Mouse (Mus musculus): Measurements from ENCODE around the gene Cbfa2t2. TPM values are rescaled to one million over a fixed set of nuclear protein-coding genes. Genes with fewer than 3 reads are reported as not detected.

The Cbfa2t2 gene
- polyA plus RNA-seq, 1 experiment from 2014 or later: 30.8 TPM

- ATAC-seq (ENCODE audit: insufficient number of reproducible peaks, insufficient read depth, low FRiP score, low read depth): no peak
- Histone ChIP-seq H3K4me1 (ENCODE audit: control insufficient read depth in 2 of 2, insufficient read depth in 2 of 2, low read length in 2 of 2) (peaks cover 0 to 38% of the 10 kb centered on the region in 2 experiments; a peak in 3 of 4 replicates), H3K27ac (replicated peaks in 1 of 2; ENCODE audit: control insufficient read depth in 1 of 2, insufficient read depth in 1 of 2, low read depth in 2 of 2, low read length in 2 of 2) (peak overlapping the region; percentile 94 to 97), H3K9ac (ENCODE audit: low read length) (peak overlapping the region; percentile 98), H3K4me3 (ENCODE audit: control insufficient read depth in 1 of 2, insufficient read depth in 1 of 2, low read depth in 1 of 2, low read length in 2 of 2) (peak overlapping the region; percentile 65 to 99), H3K27me3 (ENCODE audit: control insufficient read depth, insufficient read depth, low read length) (no peaks in the 10 kb centered on the region), H3K4me2 (ENCODE audit: low read length) (peak overlapping the region; percentile 76), H3K9me3 (ENCODE audit: control insufficient read depth, low read length) (no peaks in the 10 kb centered on the region), H3K36me3 (ENCODE audit: control insufficient read depth, insufficient read depth, low read length) (no peaks in the 10 kb centered on the region)
- WGBS: 12% methylated on average over 7 of the region's 7 CpGs
These were observed 878 bp downstream of the Cbfa2t2 start for GRCm38 (mm10) chr2:154437191-154437527.

GRCm38 (mm10) chr2:154440453-154440852, 4.2 kb downstream of the Cbfa2t2 start:
- H3K4me3 ChIP-seq (ENCODE audit: control insufficient read depth in 1 of 2, insufficient read depth in 1 of 2, low read depth in 1 of 2, low read length in 2 of 2): no peak overlapping the region
- H3K36me3 ChIP-seq (ENCODE audit: control insufficient read depth, insufficient read depth, low read length): peaks cover 9% of the 10 kb centered on the region; the same call in 1 of the 2 replicates
- no peaks in the 10 kb centered on the region for H3K9me3 ChIP-seq (ENCODE audit: control insufficient read depth, low read length)
- H3K4me2 ChIP-seq (ENCODE audit: low read length): peak overlapping the region; percentile 37; the same call in 1 of the 2 replicates
- ATAC-seq (ENCODE audit: insufficient number of reproducible peaks, insufficient read depth, low FRiP score, low read depth): no peak
- 0 out of 2 replicates have a peak overlapping the region, but pooled peaks have one; percentile 31 for H3K9ac ChIP-seq (ENCODE audit: low read length)
- peaks cover 0 to 37% of the 10 kb centered on the region in 2 experiments; a peak in 3 of 4 replicates for H3K4me1 ChIP-seq (ENCODE audit: control insufficient read depth in 2 of 2, insufficient read depth in 2 of 2, low read length in 2 of 2)
- H3K27me3 ChIP-seq (ENCODE audit: control insufficient read depth, insufficient read depth, low read length): no peaks in the 10 kb centered on the region
- H3K27ac ChIP-seq (replicated peaks in 1 of 2; ENCODE audit: control insufficient read depth in 1 of 2, insufficient read depth in 1 of 2, low read depth in 2 of 2, low read length in 2 of 2): peak overlapping the region; percentile 32 to 81; a peak in 3 of 4 replicates

DNA sequence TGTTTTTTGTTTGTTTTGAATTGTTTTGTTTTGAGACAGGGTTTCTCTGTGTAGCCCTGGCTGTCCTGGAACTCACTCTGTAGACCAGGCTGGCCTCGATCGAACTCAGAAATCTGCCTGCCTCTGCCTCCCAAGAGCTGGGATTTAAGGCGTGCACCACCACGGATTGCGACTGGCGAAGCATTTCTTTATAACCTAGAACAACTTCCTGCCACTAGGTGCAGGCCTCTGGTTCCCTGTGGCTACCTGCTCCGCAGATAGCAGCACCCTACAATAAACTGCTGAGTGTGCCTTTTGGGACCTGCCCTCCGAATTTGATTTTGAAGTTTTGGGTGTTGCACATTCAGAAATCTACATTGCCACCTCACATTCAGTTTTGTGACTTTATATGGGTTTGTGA, 11.5 kb downstream of the Cbfa2t2 start:
- Histone ChIP-seq H3K36me3 (ENCODE audit: control insufficient read depth, insufficient read depth, low read length) (peaks cover 14% of the 10 kb centered on the region), H3K27me3 (ENCODE audit: control insufficient read depth, insufficient read depth, low read length) (no peaks in the 10 kb centered on the region), H3K4me3 (ENCODE audit: control insufficient read depth in 1 of 2, insufficient read depth in 1 of 2, low read depth in 1 of 2, low read length in 2 of 2) (no peak overlapping the region), H3K9ac (ENCODE audit: low read length) (no peak overlapping the region), H3K9me3 (ENCODE audit: control insufficient read depth, low read length) (no peaks in the 10 kb centered on the region), H3K4me2 (ENCODE audit: low read length) (no peak overlapping the region), H3K4me1 (ENCODE audit: control insufficient read depth in 2 of 2, insufficient read depth in 2 of 2, low read length in 2 of 2) (no peaks in the 10 kb centered on the region), H3K27ac (replicated peaks in 1 of 2; ENCODE audit: control insufficient read depth in 1 of 2, insufficient read depth in 1 of 2, low read depth in 2 of 2, low read length in 2 of 2) (no peak overlapping the region)
- WGBS: over 99% methylated on average over 8 of the region's 8 CpGs
- ATAC-seq (ENCODE audit: insufficient number of reproducible peaks, insufficient read depth, low FRiP score, low read depth): no peak

GRCm38 (mm10) chr2:154448633-154449032, 12.4 kb downstream of the Cbfa2t2 start:
- Histone ChIP-seq H3K36me3 (ENCODE audit: control insufficient read depth, insufficient read depth, low read length) (peaks cover 6% of the 10 kb centered on the region), H3K27ac (replicated peaks in 1 of 2; ENCODE audit: control insufficient read depth in 1 of 2, insufficient read depth in 1 of 2, low read depth in 2 of 2, low read length in 2 of 2) (no peak overlapping the region; a peak in 1 of 4 replicates), H3K27me3 (ENCODE audit: control insufficient read depth, insufficient read depth, low read length) (no peaks in the 10 kb centered on the region), H3K9ac (ENCODE audit: low read length) (no peak overlapping the region), H3K9me3 (ENCODE audit: control insufficient read depth, low read length) (no peaks in the 10 kb centered on the region), H3K4me2 (ENCODE audit: low read length) (no peak overlapping the region), H3K4me1 (ENCODE audit: control insufficient read depth in 2 of 2, insufficient read depth in 2 of 2, low read length in 2 of 2) (no peaks in the 10 kb centered on the region), H3K4me3 (ENCODE audit: control insufficient read depth in 1 of 2, insufficient read depth in 1 of 2, low read depth in 1 of 2, low read length in 2 of 2) (no peak overlapping the region)
- no peak for ATAC-seq (ENCODE audit: insufficient number of reproducible peaks, insufficient read depth, low FRiP score, low read depth)

GRCm38 (mm10) chr2:154452951-154453350, 16.7 kb downstream of the Cbfa2t2 start:
- Histone ChIP-seq H3K36me3 (ENCODE audit: control insufficient read depth, insufficient read depth, low read length) (peaks cover 2% of the 10 kb centered on the region), H3K27me3 (ENCODE audit: control insufficient read depth, insufficient read depth, low read length) (no peaks in the 10 kb centered on the region), H3K9ac (ENCODE audit: low read length) (no peak overlapping the region), H3K4me2 (ENCODE audit: low read length) (no peak overlapping the region), H3K9me3 (ENCODE audit: control insufficient read depth, low read length) (no peaks in the 10 kb centered on the region), H3K4me1 (ENCODE audit: control insufficient read depth in 2 of 2, insufficient read depth in 2 of 2, low read length in 2 of 2) (peaks cover 0 to 23% of the 10 kb centered on the region in 2 experiments; a peak in 3 of 4 replicates), H3K27ac (replicated peaks in 1 of 2; ENCODE audit: control insufficient read depth in 1 of 2, insufficient read depth in 1 of 2, low read depth in 2 of 2, low read length in 2 of 2) (no peak overlapping the region), H3K4me3 (ENCODE audit: control insufficient read depth in 1 of 2, insufficient read depth in 1 of 2, low read depth in 1 of 2, low read length in 2 of 2) (no peak overlapping the region)
- WGBS: 95% methylated on average over 2 of the region's 2 CpGs
- ATAC-seq (ENCODE audit: insufficient number of reproducible peaks, insufficient read depth, low FRiP score, low read depth): no peak

DNA sequence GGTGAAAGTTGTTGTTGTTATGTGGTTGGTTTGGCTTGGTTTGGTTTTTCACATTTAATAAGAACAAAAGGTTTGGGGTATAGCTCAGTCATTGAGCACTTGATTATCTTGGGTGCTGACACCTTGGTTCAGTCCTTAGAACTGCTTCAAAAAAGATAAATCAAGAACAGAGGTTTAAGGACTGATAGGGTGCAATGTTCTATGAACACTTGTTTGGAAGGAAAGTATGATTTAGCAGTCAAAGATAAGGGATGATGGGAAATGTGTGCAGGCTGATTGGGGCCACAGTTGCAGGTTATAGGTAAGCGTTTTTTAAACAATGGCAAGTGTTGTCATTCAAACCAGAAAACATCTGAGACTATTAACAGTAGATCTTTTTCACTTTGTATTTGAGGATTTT, 17.8 kb downstream of the Cbfa2t2 start:
- ATAC-seq (ENCODE audit: insufficient number of reproducible peaks, insufficient read depth, low FRiP score, low read depth): no peak
- Histone ChIP-seq H3K9me3 (ENCODE audit: control insufficient read depth, low read length) (no peaks in the 10 kb centered on the region), H3K4me3 (ENCODE audit: control insufficient read depth in 1 of 2, insufficient read depth in 1 of 2, low read depth in 1 of 2, low read length in 2 of 2) (no peak overlapping the region), H3K36me3 (ENCODE audit: control insufficient read depth, insufficient read depth, low read length) (no peaks in the 10 kb centered on the region), H3K27ac (replicated peaks in 1 of 2; ENCODE audit: control insufficient read depth in 1 of 2, insufficient read depth in 1 of 2, low read depth in 2 of 2, low read length in 2 of 2) (peak overlapping the region in 1 of 2 experiments; percentile 4; a peak in 1 of 4 replicates), H3K9ac (ENCODE audit: low read length) (no peak overlapping the region), H3K4me1 (ENCODE audit: control insufficient read depth in 2 of 2, insufficient read depth in 2 of 2, low read length in 2 of 2) (peaks cover 0 to 23% of the 10 kb centered on the region in 2 experiments; a peak in 3 of 4 replicates), H3K27me3 (ENCODE audit: control insufficient read depth, insufficient read depth, low read length) (no peaks in the 10 kb centered on the region), H3K4me2 (ENCODE audit: low read length) (no peak overlapping the region)
- 48% methylated on average over 1 of the region's 1 CpGs for WGBS

DNA sequence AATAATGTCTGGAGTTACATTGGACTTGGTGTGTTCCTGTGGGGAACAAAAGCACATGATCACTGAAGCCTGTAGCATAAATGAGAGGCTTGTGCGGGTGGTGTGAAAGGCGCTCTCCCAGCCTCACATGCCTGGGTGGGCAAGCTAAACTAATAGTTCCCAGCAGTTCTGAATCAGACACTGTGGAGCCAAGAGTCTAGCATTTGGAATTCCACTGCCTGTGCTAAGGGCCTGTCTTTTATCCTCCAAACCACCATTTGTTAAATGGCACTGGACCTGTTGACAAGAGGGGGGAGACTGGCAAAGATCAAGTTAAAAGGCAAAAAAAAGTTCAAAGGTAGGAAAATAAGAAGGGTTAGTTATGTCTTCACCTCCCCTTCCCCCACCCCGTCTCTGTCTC, 18.3 kb downstream of the Cbfa2t2 start:
- peaks cover 0 to 24% of the 10 kb centered on the region in 2 experiments; a peak in 3 of 4 replicates for H3K4me1 ChIP-seq (ENCODE audit: control insufficient read depth in 2 of 2, insufficient read depth in 2 of 2, low read length in 2 of 2)
- H3K27me3 ChIP-seq (ENCODE audit: control insufficient read depth, insufficient read depth, low read length): no peaks in the 10 kb centered on the region
- no peaks in the 10 kb centered on the region for H3K9me3 ChIP-seq (ENCODE audit: control insufficient read depth, low read length)
- no peak overlapping the region for H3K4me3 ChIP-seq (ENCODE audit: control insufficient read depth in 1 of 2, insufficient read depth in 1 of 2, low read depth in 1 of 2, low read length in 2 of 2)
- H3K4me2 ChIP-seq (ENCODE audit: low read length): no peak overlapping the region
- H3K9ac ChIP-seq (ENCODE audit: low read length): no peak overlapping the region
- H3K36me3 ChIP-seq (ENCODE audit: control insufficient read depth, insufficient read depth, low read length): no peaks in the 10 kb centered on the region
- WGBS: 47% methylated on average over 3 of the region's 3 CpGs
- H3K27ac ChIP-seq (replicated peaks in 1 of 2; ENCODE audit: control insufficient read depth in 1 of 2, insufficient read depth in 1 of 2, low read depth in 2 of 2, low read length in 2 of 2): 0 out of 4 replicates have a peak overlapping the region, but pooled peaks of 1 of the 2 experiments have one; percentile 30
- ATAC-seq (ENCODE audit: insufficient number of reproducible peaks, insufficient read depth, low FRiP score, low read depth): no peak

DNA sequence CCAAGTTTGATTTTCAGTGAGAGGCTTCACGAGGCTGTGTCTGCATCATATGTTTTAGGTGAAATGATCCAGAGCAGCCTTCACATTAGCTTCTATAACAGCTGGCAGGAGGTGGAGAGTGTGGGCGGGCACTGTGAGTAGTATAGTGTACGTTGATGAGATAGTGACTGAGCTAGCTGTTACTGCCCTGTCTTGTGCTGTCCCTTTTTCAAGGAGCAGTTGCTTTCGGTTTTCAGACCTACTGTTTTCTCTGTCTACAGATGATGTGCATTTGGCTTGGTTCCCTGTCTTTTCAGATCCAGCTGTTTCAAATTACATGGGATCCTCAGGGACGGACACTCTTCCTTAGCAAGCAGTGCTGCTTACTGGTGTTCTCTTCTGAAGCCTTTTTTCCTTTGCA, 19.5 kb downstream of the Cbfa2t2 start:
- 18% methylated on average over 5 of the region's 5 CpGs for WGBS
- ATAC-seq (ENCODE audit: insufficient number of reproducible peaks, insufficient read depth, low FRiP score, low read depth): peak; percentile 57
- Histone ChIP-seq H3K4me2 (ENCODE audit: low read length) (peak overlapping the region; percentile 4; the same call in 1 of the 2 replicates), H3K36me3 (ENCODE audit: control insufficient read depth, insufficient read depth, low read length) (no peaks in the 10 kb centered on the region), H3K4me1 (ENCODE audit: control insufficient read depth in 2 of 2, insufficient read depth in 2 of 2, low read length in 2 of 2) (peaks cover 2 to 32% of the 10 kb centered on the region in 2 experiments), H3K9me3 (ENCODE audit: control insufficient read depth, low read length) (no peaks in the 10 kb centered on the region), H3K9ac (ENCODE audit: low read length) (0 out of 2 replicates have a peak overlapping the region, but pooled peaks have one; percentile 1), H3K4me3 (ENCODE audit: control insufficient read depth in 1 of 2, insufficient read depth in 1 of 2, low read depth in 1 of 2, low read length in 2 of 2) (no peak overlapping the region), H3K27ac (replicated peaks in 1 of 2; ENCODE audit: control insufficient read depth in 1 of 2, insufficient read depth in 1 of 2, low read depth in 2 of 2, low read length in 2 of 2) (peak overlapping the region; percentile 21 to 42; a peak in 3 of 4 replicates), H3K27me3 (ENCODE audit: control insufficient read depth, insufficient read depth, low read length) (no peaks in the 10 kb centered on the region)
